Mouse (Mus musculus): ENCODE measurements at regions not wholly inside any gene's neighbourhood (a gene's known extent, or its start where the extent isn't known, plus 50 kb on each side); places are given as distances from the start of the nearest gene placed in this dataset.

- H3K27ac ChIP-seq (ENCODE audit: low read depth), result no peak overlapping the region
- H3K27me3 ChIP-seq (ENCODE audit: insufficient read depth, low read length), result no peaks in the 10 kb centered on the region
- H3K4me3 ChIP-seq (ENCODE audit: low read depth, low read length), result no peak overlapping the region
- H3K9me3 ChIP-seq (ENCODE audit: low read depth, low read length), result no peaks in the 10 kb centered on the region
- no peak overlapping the region for H3K4me2 ChIP-seq
- H3K4me1 ChIP-seq (ENCODE audit: insufficient read depth), result no peaks in the 10 kb centered on the region
- H3K9ac ChIP-seq, result no peak overlapping the region
- DNase-seq (no peak), ATAC-seq (ENCODE audit: insufficient read depth) (no peak)
- no peak for TF ChIP-seq CTCF (IDR thresholded peaks at IDR 0.05; ENCODE audit: low read depth)
- WGBS, result 69% methylated on average over 1 of the region's 1 CpGs
- no peaks in the 10 kb centered on the region for H3K36me3 ChIP-seq (ENCODE audit: insufficient read depth)
These were observed 487.6 kb downstream of the Olfm4 start for GRCm38 (mm10) chr14:80471470-80471869.

GRCm38 (mm10) chr14:80479918-80480317, 496.0 kb downstream of the Olfm4 start:
- H3K9me3 ChIP-seq (ENCODE audit: low read depth, low read length), result no peaks in the 10 kb centered on the region
- H3K27me3 ChIP-seq (ENCODE audit: insufficient read depth, low read length), result no peaks in the 10 kb centered on the region
- H3K4me2 ChIP-seq, result no peak overlapping the region
- no peaks in the 10 kb centered on the region for H3K4me1 ChIP-seq (ENCODE audit: insufficient read depth)
- ATAC-seq (ENCODE audit: insufficient read depth) (no peak), DNase-seq (no peak)
- H3K9ac ChIP-seq, result no peak overlapping the region
- no peaks in the 10 kb centered on the region for H3K36me3 ChIP-seq (ENCODE audit: insufficient read depth)
- TF ChIP-seq CTCF (IDR thresholded peaks at IDR 0.05; ENCODE audit: low read depth), result no peak
- H3K4me3 ChIP-seq (ENCODE audit: low read depth, low read length), result no peak overlapping the region
- no peak overlapping the region for H3K27ac ChIP-seq (ENCODE audit: low read depth)

- no peak for DNase-seq
- no peak for TF ChIP-seq CTCF (IDR thresholded peaks at IDR 0.05; ENCODE audit: low read depth)
- WGBS, result 71% methylated on average over 3 of the region's 3 CpGs
These were observed 498.9 kb downstream of the Olfm4 start for GRCm38 (mm10) chr14:80482771-80483170.

GRCm38 (mm10) chr14:80484256-80484655, 500.4 kb downstream of the Olfm4 start:
- H3K36me3 ChIP-seq (ENCODE audit: insufficient read depth), result no peaks in the 10 kb centered on the region
- DNase-seq, result no peak
- no peak overlapping the region for H3K9ac ChIP-seq

More at GRCm38 (mm10) chr14:80482771-80483170, 498.9 kb downstream of the Olfm4 start:
- H3K27me3 ChIP-seq (ENCODE audit: insufficient read depth, low read length), result no peaks in the 10 kb centered on the region
- no peak for ATAC-seq (ENCODE audit: insufficient read depth)
- H3K4me1 ChIP-seq (ENCODE audit: insufficient read depth), result no peaks in the 10 kb centered on the region
- no peak overlapping the region for H3K4me2 ChIP-seq
- H3K9me3 ChIP-seq (ENCODE audit: low read depth, low read length), result no peaks in the 10 kb centered on the region
- H3K4me3 ChIP-seq (ENCODE audit: low read depth, low read length), result no peak overlapping the region
- no peak overlapping the region for H3K9ac ChIP-seq
- no peaks in the 10 kb centered on the region for H3K36me3 ChIP-seq (ENCODE audit: insufficient read depth)
- H3K27ac ChIP-seq (ENCODE audit: low read depth), result no peak overlapping the region

GRCm38 (mm10) chr14:80485149-80485548, 501.3 kb downstream of the Olfm4 start:
- H3K9me3 ChIP-seq (ENCODE audit: low read depth, low read length), result no peaks in the 10 kb centered on the region
- no peak overlapping the region for H3K4me2 ChIP-seq
- no peak overlapping the region for H3K27ac ChIP-seq (ENCODE audit: low read depth)
- H3K4me1 ChIP-seq (ENCODE audit: insufficient read depth), result no peaks in the 10 kb centered on the region
- no peak for TF ChIP-seq CTCF (IDR thresholded peaks at IDR 0.05; ENCODE audit: low read depth)
- no peaks in the 10 kb centered on the region for H3K27me3 ChIP-seq (ENCODE audit: insufficient read depth, low read length)
- ATAC-seq (ENCODE audit: insufficient read depth) (no peak), DNase-seq (no peak)
- no peak overlapping the region for H3K9ac ChIP-seq
- no peak overlapping the region for H3K4me3 ChIP-seq (ENCODE audit: low read depth, low read length)
- no peaks in the 10 kb centered on the region for H3K36me3 ChIP-seq (ENCODE audit: insufficient read depth)

More at GRCm38 (mm10) chr14:80484256-80484655, 500.4 kb downstream of the Olfm4 start:
- no peak for ATAC-seq (ENCODE audit: insufficient read depth)
- no peak for TF ChIP-seq CTCF (IDR thresholded peaks at IDR 0.05; ENCODE audit: low read depth)
- Histone ChIP-seq H3K4me2 (no peak overlapping the region), H3K9me3 (ENCODE audit: low read depth, low read length) (no peaks in the 10 kb centered on the region), H3K27ac (ENCODE audit: low read depth) (no peak overlapping the region), H3K4me3 (ENCODE audit: low read depth, low read length) (no peak overlapping the region), H3K27me3 (ENCODE audit: insufficient read depth, low read length) (no peaks in the 10 kb centered on the region), H3K4me1 (ENCODE audit: insufficient read depth) (no peaks in the 10 kb centered on the region)

- Histone ChIP-seq H3K36me3 (ENCODE audit: insufficient read depth) (no peaks in the 10 kb centered on the region), H3K27ac (ENCODE audit: low read depth) (no peak overlapping the region), H3K27me3 (ENCODE audit: insufficient read depth, low read length) (no peaks in the 10 kb centered on the region), H3K4me1 (ENCODE audit: insufficient read depth) (no peaks in the 10 kb centered on the region), H3K4me2 (no peak overlapping the region), H3K9me3 (ENCODE audit: low read depth, low read length) (no peaks in the 10 kb centered on the region), H3K4me3 (ENCODE audit: low read depth, low read length) (no peak overlapping the region), H3K9ac (no peak overlapping the region)
- ATAC-seq (ENCODE audit: insufficient read depth) (no peak), DNase-seq (no peak)
- WGBS, result 87% methylated on average over 6 of the region's 6 CpGs
- no peak for TF ChIP-seq CTCF (IDR thresholded peaks at IDR 0.05; ENCODE audit: low read depth)
These were observed 502.7 kb downstream of the Olfm4 start for GRCm38 (mm10) chr14:80486605-80487004.

- TF ChIP-seq CTCF (IDR thresholded peaks at IDR 0.05; ENCODE audit: low read depth), result no peak
- Histone ChIP-seq H3K9me3 (ENCODE audit: low read depth, low read length) (no peaks in the 10 kb centered on the region), H3K4me1 (ENCODE audit: insufficient read depth) (no peaks in the 10 kb centered on the region), H3K36me3 (ENCODE audit: insufficient read depth) (no peaks in the 10 kb centered on the region), H3K4me2 (no peak overlapping the region), H3K4me3 (ENCODE audit: low read depth, low read length) (no peak overlapping the region), H3K27me3 (ENCODE audit: insufficient read depth, low read length) (no peaks in the 10 kb centered on the region), H3K27ac (ENCODE audit: low read depth) (no peak overlapping the region), H3K9ac (no peak overlapping the region)
- DNase-seq, result no peak
- 72% methylated on average over 10 of the region's 10 CpGs for WGBS
- no peak for ATAC-seq (ENCODE audit: insufficient read depth)
These were observed 508.4 kb downstream of the Olfm4 start for GRCm38 (mm10) chr14:80492043-80492900.
